Mouse (Mus musculus): Measurements from ENCODE around the gene Cdk14.
"Not testable (repeated sequence)": the region's sequence is repeated elsewhere in the genome, so short reads cannot be mapped to it uniquely, and the experiment has no call there.

Cdk14 gene

DNA sequence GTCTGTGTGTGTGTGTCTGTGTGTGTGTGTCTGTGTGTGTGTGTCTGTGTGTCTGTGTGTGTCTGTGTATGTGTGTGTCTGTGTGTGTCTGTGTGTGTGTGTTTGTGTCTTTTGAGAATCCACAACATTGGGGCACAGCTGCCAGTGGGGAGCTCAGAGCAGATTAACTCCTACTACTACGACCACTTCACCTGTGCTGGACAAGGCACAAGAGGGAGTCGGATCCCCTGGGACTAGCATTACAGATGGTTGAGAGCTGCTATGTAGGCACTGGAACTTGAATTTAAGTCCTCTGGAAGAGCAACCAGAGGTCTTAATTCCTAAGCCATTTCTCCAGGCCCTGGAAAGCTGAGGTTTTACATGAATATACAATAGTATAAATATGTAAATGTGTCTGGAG is 433.9 kb downstream of the Cdk14 start:
- no peak for DNase-seq (ENCODE audit: low spot score)

DNA sequence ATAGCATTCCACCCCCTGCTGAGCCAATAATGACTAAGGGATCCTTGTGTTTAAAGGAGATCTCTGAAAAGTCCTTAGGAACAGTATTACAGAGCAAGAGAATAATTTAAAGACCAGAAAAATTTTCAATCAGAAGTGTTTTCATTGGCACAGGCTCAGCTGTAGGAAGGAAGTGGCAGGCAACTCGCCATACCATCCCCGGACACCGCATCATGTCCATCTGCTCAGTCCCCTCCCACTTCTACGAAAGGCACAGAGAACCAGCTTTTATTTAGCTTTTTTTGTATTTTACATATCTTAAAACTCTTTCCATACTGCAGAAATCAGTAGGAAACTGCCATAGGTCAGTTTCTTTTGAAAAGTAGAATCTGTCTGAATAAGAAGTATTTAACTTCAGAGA is 440.6 kb downstream of the Cdk14 start:
- no peak for DNase-seq (ENCODE audit: low spot score)

DNA sequence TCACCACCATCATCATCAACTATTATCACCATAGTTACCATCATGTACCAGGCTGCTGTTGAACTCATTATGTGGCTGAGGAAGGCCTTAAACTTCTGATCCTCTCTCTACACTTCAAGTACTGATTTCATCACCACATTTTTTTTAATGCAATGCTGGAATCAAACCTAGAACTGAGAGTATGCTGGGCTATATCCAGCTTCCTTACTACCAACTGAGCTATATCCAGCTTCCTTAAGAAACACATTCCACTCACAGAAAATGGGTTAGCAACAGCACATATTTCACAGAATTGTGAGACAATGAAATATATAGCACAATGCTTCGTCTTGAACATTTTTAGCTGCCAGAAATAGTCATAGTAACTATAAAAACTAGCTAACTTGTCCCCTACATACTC is 446.7 kb downstream of the Cdk14 start:
- no peak for DNase-seq (ENCODE audit: low spot score)

DNA sequence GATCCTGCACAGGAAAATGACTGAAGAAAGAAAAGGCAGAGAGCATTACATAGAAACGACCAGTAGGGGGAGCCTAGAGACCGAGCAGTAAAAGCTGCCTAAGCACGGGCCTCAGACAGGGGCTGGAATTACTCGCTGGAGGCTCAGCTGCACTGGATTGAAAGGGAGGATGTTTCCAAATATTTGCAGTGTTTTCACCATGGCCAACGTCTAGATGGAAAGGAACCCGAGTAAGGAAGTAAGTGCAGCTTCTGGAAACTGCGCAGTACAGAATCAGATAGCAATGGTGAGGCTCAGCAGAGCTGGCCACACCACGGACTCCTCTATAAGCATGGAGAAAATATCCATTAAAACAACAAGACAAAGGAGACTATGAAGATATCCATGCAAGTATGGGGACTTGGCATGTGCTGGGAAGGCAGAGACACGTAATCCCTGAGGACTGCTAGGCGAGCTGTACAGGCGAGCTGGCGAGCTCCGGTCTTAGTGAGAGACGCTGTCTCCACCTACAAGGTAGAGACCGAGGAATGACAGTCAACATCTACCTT is 458.0 kb downstream of the Cdk14 start:
- peak; percentile 58 for DNase-seq (ENCODE audit: low spot score)

DNA sequence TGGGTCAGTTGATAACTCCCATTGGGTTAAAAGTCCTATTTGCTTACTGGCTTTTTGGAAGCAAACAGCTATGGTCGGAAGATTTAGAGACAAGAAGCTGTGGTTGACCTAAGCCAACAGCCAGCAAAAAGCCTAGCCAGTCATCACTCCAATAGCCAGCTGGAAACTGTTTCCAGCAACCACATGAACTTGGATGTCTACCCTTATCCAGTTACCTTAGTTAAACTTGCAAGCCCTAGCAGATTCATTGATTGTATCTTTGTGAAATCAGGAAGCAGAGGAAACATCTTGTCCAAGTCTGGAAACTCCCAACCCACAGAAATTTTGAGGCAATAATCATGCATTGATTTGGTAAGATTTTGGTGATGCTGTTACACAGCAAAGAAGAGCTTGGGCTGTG is 458.5 kb downstream of the Cdk14 start:
- DNase-seq (ENCODE audit: low spot score), result no peak

DNA sequence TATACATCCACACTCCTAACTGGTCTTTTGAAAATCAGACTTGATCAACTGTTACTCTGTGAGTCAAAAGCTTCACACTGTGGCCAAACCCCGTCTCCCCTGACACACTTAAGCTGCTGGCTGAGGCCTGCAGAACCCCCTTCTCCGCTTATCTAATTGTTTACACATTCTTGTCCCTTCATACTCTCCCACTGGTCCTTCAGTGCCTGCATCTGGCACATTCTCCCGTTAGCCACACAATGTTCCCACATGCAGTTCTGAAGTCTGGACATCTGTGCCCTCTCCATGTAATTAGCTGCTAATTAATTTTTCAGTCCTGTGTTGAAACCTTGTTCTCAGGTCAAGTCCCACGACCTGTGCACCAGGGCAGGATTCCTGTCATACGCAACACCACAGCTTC is 460.7 kb downstream of the Cdk14 start:
- no peak for DNase-seq (ENCODE audit: low spot score)

DNA sequence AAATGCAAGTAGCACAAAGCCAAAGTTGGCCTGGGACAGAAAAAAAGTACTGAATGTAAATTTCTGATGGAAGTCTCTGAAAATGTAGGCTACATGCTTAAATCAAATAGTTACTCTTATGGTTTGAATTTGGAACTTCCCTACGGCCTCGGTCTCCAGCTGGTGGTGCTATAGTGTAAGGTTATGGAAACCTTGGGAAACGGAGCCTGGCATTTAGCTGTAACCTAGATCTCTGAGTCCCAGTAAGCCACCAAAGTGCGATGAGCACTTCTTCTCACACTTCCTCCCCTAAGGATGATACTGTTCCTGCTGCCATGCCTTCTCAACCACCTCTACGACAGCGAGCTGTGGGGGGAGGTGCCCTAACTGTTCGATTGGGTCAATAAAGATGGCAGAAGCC is 464.1 kb downstream of the Cdk14 start:
- no peak for DNase-seq (ENCODE audit: low spot score)

DNA sequence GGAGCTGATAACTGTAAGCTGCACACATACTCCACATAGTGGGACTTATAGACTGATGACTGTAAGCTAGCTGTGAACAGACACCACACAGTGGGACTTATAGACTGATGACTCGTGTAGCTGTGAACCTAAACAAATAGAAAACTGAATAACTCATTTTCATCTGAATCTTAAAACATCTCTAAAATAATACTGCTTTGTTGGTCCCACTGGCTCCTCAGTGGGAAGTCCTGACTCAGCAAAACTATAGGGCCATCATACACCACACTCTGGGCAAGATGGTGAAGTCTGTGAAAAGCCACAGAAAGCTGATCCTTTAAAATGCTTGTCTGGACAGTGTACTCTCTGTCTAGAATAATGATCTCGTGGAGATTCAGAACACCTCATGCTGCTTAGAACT is 464.7 kb downstream of the Cdk14 start:
- no peak for DNase-seq (ENCODE audit: low spot score)

DNA sequence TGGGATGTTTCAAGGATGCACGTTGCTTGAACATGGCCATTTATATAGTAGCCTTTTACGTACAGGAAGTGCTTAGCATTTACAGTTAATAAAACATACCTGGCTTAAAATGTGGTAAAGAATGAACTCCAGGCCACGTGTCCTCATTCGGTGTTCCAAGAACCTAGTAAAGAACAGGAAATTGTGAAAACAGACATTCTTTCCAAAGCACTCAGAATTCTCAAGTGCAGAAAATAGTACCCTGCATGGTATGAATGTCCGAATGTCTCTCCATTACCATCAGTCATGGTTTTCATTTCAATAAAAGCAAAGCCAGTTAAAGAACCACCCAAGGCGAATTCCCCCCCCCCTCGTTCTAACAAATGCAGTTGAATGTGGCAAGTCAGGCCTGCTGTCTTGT is 470.7 kb downstream of the Cdk14 start:
- no peak for DNase-seq (ENCODE audit: low spot score)

DNA sequence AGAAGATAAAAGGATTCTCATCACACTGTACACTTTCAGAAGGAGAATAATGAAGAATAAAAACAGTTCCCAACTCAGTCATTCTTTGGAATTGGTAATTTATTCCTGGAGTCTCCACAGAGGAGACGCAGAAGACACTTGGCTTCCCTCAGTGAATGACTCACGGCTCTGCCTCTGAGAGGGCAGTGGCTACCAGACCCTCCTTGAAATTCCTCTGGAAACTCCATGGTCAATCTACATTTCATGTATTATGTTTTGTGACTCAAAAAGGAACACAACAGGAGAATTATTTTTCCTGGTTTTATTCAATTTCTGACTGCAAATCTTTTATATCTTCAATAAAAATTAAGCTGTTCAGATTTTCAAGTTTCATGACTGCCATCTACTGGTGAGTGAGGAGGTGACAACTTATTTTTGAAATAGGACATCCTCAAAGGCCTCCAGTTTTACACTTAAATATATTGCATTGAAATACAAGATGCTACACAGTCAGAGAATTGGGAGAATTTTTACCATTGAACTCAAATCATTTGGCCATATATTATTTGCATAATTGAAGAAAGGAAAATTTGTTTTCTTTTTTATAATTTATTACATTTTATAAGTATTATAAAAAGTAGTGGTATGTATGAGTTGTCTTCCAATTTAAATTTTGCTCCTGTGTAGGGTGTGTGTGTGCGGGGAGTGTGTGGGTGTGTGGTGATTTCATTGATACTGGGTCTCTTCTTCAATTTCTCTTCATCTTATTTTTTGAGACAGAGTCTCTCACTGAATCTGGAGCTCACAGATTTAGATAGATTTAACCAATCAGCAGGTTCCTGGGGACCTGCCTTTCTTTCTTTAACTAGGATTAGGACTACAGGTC is 471.8 kb downstream of the Cdk14 start:
- no peak for DNase-seq (ENCODE audit: low spot score)

DNA sequence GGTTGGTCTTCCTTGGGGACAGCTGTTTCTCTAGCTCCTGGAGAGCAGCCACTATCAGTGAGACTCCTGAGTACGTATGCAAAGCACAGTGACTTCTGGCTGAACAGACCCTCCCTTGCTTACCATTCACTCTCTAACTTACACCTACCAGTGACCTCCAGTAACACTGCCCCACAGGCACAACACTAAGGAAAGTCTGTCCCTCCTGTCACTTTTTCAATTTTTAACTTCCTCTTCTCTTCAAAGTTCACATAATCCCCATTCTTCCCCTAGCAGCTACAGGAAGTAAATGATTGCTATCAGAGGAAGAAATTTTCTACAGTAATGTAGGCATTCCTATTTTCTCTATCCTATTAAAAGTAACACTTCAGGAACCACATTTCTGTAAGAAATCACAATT is 485.0 kb downstream of the Cdk14 start:
- DNase-seq (ENCODE audit: low spot score), result no peak

DNA sequence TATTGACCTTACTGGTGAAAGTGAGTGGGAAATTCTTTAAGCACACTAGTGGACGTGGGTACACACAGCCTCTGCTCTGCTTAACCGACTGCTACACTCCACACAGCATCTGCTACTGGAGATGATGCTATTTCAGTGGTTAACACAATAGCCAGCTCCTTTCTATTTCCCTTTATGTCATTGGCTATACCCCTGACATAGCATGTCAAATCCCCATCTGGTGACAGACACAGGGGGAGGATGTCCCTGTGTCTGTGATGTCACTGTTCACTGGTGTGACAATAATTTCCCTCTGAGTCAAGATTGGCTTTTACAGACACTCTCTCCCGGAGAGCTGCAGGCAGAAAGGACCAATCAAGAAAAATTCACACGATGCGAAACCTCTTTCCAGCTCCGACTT is 485.6 kb downstream of the Cdk14 start:
- no peak for DNase-seq (ENCODE audit: low spot score)

DNA sequence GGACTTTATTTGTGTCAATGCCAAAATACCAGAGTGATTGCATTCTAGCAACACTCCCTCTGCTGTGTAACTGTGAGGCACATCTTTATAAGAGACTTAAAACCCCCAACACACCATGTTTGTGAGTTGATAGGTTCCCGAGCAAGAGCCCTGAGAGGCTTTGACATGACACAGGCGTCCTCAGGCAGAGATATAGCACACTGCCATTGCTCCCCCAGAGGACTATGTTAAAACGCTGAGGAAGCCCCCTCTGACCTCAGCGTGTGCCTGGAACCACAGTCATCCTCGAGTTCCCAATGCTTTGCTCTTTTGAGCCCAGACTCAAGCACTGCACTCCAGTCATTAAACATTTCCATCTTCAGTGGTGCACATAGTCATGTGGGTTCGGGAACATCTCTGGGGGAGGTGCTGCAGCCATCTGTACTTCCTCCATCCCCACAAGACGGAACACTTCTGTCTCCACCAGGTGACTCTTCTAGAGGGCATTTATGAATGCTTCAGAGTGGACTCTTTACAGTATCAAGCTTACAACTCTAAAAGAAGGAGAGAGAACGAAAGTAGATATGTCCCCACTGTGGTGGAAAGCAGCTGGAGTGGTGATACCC is 488.5 kb downstream of the Cdk14 start:
- no peak for DNase-seq (ENCODE audit: low spot score)

DNA sequence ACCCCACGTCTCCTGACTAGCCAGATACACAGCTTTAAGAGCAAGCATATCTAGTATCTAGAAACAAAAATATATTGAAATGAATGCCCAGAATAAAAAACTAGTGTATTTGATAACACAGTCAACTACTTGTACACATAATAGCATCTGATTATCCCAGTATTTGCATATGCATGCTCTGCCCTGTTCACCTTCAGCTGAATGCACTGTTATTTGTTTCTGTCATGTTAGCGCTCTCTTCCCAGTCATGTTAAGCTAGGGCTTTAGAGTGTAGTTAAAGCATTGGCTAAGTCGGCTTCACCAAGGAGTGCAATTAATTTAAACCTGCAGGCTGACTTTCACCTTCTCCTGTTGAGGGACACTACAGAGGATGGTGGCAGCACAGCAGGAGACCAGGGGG is 490.5 kb downstream of the Cdk14 start:
- DNase-seq (ENCODE audit: low spot score), result no peak

DNA sequence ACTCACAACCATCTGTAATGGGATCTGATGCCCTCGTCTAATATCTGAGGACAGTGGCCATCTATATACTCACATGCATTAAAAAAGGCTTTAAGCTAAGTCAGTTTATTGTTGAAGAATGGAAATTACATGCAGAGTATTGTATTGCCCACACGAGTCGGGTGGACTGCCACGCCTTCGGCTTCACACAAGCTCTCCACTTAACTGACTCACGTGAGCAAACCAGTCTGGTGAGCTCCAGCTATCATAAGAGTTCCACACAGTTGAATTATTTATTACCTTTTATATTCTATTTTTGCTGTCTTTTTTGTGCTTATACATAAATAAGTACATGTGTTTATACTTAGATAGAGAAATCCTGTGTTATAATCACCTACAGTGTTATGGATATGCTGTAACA is 495.2 kb downstream of the Cdk14 start:
- DNase-seq (ENCODE audit: low spot score), result no peak

DNA sequence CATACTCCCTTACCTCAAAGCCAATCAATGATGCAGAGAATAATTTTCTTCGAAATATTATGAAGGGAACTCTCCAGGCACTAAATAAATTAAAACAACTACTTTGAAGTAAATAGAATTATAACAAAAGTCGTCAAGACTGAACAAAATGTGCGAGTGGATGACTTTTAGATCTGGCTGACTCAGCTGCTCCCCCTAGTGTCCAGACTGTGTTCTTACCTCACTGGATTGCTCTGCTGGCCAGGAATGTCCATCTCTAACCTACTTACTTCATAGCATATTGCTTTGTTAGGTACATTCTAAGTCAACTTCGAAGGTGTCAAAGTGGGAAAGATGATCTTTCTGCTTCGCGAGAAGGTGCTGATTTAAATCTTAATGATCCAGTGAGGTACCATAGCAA is 501.7 kb downstream of the Cdk14 start:
- DNase-seq (ENCODE audit: low spot score), result peak; percentile 63

DNA sequence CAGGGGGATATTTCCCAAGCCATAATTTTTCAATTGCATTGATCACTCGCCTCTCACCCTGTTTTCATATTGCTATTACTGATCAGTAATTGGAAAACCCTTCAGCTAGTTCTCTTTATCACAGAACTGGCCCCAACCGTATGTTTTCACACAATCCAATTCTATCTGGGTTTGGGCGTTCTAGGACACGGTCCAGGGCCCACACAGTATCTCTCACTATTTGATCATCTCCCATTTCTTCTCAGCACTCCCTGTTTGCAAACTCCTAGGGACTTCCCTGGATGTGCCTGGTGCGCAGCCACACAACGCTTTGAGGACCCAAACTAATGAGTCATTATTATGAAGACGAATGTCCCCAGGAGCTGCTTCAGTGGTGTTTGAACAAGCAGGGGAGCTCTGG is 502.4 kb downstream of the Cdk14 start:
- DNase-seq (ENCODE audit: low spot score), result no peak

DNA sequence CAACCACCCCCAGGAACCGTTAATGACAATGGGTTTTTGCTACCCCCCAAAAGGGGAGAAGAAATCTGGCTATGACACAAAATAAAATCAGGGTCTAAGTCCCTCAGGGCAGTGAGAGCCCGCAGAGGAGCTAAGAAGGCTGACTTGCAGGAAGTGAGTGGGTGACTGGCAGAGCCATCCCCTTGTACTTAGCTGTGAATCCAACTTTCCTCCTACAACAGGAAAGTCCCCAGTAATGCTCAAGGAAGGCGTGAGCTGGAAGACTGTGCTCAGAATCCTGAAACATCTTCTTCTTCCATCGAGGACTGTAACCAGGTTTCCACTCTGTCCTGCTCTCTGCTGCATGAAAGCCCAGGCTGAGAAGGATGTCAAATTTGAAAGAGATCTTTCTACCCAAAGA is 502.8 kb downstream of the Cdk14 start:
- DNase-seq (ENCODE audit: low spot score), result no peak

DNA sequence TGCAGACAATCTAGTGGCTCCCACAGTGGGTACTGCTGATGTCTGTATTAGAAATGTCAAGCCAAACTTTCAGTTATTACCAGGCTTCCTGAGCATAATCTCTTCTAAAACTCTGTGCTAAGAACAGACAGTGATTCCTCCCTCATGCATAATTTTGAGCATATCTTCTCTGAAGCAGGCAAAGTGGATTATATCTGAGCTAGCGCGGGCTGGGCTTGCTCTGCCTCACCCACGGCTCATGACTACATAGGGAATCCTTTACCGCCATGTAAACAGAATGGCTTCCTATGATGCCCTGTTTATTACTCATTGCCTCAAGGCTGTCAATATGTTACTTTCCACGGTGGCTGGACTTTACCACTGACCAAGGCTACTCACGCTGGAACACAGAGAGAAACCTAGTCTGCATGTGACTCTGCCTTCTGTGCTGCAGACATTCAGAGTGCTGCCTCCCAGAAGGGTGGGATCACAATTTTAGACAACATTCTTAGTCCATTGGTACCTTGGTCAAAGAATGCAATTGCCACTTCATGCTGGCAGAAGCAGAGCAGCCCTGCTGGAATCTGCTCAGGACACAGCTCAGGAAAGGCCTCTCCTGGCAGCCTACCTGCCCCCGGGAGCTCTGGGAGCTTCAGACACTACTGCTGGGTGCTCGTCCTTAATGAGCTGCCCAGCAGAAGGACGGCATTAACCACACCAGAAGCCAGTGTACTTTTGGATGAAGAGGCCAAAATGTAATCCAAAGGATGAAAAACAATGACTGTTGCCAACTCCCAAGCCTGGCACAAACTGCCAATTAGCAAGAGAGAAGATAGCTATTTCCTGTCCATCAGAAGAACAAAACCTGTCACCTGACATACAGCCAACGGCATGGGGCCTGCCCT is 503.5 kb downstream of the Cdk14 start:
- no peak for DNase-seq (ENCODE audit: low spot score)

DNA sequence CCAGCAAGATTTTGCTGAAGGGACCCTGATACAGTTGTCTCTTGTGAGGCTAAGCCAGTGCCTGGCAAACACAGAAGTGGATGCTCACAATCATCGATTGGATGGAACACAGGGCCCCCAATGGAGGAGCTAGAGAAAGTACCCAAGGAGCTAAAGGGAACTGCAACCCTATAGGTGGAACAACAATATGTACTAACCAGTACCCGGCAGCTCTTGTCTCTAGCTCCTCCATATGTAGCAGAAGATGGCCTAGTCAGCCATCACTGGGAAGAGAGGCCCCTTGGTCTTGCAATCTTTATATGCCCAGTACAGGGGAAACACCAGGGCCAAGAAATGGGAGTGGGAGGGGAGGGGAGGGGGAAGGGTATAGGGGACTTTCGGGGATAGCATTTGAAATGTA is 515.2 kb downstream of the Cdk14 start:
- DNase-seq (ENCODE audit: low spot score), result not testable (repeated sequence)

DNA sequence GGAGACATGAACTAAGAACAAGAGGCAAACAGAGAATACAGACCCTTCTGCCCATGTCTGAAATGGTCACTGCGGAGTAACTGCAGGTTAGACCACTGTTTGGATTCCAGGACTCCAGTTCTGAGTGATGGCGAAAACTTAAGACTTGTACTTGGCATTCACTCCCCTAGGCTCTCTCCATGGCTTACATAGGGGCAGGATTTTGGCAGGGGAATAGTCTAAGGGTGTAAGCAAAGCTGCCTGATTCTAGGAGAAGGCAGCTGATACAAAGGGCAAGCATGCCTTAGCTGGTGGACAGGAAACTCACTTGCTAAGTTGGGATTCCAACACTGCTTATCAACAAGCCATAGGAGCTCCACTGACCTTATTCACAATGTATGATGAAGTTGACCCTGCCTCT is 521.9 kb downstream of the Cdk14 start:
- DNase-seq (ENCODE audit: low spot score), result no peak

DNA sequence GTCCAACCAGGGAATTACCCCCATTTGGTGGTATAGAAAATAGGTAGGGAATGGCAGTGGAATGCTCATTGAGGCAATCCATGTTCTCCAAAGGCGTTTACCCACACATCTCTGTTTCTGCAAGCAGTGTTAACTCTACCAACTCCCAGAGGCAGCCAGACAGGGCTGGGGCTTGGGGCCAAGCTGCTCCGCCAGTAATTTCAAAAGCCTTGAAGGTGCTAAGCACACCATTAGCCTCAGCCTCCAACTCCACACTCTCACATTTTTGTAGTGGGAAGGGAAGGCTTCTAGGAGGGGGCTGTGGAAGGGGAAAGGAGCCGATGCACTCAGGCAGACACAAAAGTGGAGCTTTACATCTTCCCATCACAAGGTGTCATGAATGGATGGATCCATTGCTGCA is 525.1 kb downstream of the Cdk14 start:
- DNase-seq (ENCODE audit: low spot score), result no peak

DNA sequence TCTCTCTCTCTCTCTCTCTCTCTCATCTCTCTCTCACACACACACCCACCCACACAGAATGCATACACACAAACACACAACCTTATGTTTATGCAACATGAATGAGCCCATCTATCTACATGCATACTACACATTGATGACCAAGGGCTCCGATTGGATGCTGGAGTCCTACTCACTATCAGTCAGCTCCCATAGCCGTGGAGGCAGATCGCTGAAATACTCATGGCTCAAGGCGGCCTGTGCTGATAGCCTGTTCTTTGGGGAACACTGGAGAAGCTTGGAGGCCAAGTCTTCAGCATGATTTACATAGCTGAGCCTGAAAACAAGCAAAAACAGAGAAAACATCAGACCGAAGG is 526.3 kb downstream of the Cdk14 start:
- no peak for DNase-seq (ENCODE audit: low spot score)

All from urinary bladder, postnatal 14 days (tissue).